Mouse (Mus musculus): ENCODE results near the gene Grik4. TPM values are rescaled to one million over a fixed set of nuclear protein-coding genes. Genes with fewer than 3 reads are reported as not detected.

The Grik4 gene
- polyA plus RNA-seq, 1 experiment from 2014 or later: 7.3 TPM

- Histone ChIP-seq H3K4me1 (replicated peaks) (peaks cover 46% of the 10 kb centered on the region), H3K36me3 (no peaks in the 10 kb centered on the region), H3K9ac (no peak overlapping the region), H3K27me3 (no peaks in the 10 kb centered on the region), H3K9me3 (no peaks in the 10 kb centered on the region), H3K4me2 (no peak overlapping the region), H3K27ac (peak overlapping the region; percentile 61), H3K4me3 (no peak overlapping the region)
- ATAC-seq (ENCODE audit: low FRiP score): 0 out of 2 replicates have a peak, but pooled peaks have one; percentile 2
- 44% methylated on average over 8 of the region's 8 CpGs for WGBS
Measured at GRCm38 (mm10) chr9:42672982-42673381, 271.3 kb downstream of the Grik4 start.

GRCm38 (mm10) chr9:42670619-42671018 is 273.7 kb downstream of the Grik4 start:
- H3K27ac ChIP-seq: peak overlapping the region; percentile 49
- no peak overlapping the region for H3K4me2 ChIP-seq
- H3K9ac ChIP-seq: no peak overlapping the region
- no peak for ATAC-seq (ENCODE audit: low FRiP score)
- no peaks in the 10 kb centered on the region for H3K9me3 ChIP-seq
- peaks cover 46% of the 10 kb centered on the region for H3K4me1 ChIP-seq (replicated peaks)
- H3K36me3 ChIP-seq: no peaks in the 10 kb centered on the region
- 46% methylated on average over 2 of the region's 2 CpGs for WGBS
- H3K4me3 ChIP-seq: no peak overlapping the region
- H3K27me3 ChIP-seq: no peaks in the 10 kb centered on the region

GRCm38 (mm10) chr9:42661481-42661880 is 282.8 kb downstream of the Grik4 start:
- no peak overlapping the region for H3K4me2 ChIP-seq
- no peaks in the 10 kb centered on the region; the same call in 1 of the 2 replicates for H3K36me3 ChIP-seq
- 68% methylated on average over 1 of the region's 1 CpGs for WGBS
- H3K9me3 ChIP-seq: no peaks in the 10 kb centered on the region
- peaks cover 28% of the 10 kb centered on the region for H3K4me1 ChIP-seq (replicated peaks)
- no peak overlapping the region for H3K4me3 ChIP-seq
- no peak overlapping the region for H3K9ac ChIP-seq
- no peak for ATAC-seq (ENCODE audit: low FRiP score)
- H3K27ac ChIP-seq: no peak overlapping the region
- H3K27me3 ChIP-seq: no peaks in the 10 kb centered on the region

- H3K4me3 ChIP-seq: no peak overlapping the region
- WGBS: 74% methylated on average over 2 of the region's 2 CpGs
- no peak for ATAC-seq (ENCODE audit: low FRiP score)
Measured at GRCm38 (mm10) chr9:42652756-42653155, 291.5 kb downstream of the Grik4 start.

GRCm38 (mm10) chr9:42652309-42652708 is 292.0 kb downstream of the Grik4 start:
- no peaks in the 10 kb centered on the region for H3K36me3 ChIP-seq
- ATAC-seq (ENCODE audit: low FRiP score): no peak
- whole genome bisulfite sequencing: 62% methylated on average over 4 of the region's 4 CpGs

More at GRCm38 (mm10) chr9:42652756-42653155, 291.5 kb downstream of the Grik4 start:
- no peak overlapping the region for H3K9ac ChIP-seq
- no peak overlapping the region for H3K4me2 ChIP-seq
- H3K9me3 ChIP-seq: no peaks in the 10 kb centered on the region
- no peak overlapping the region for H3K27ac ChIP-seq
- H3K27me3 ChIP-seq: 0 out of 2 replicates have a peak, but pooled peaks cover 4% of the 10 kb centered on the region
- peaks cover 31% of the 10 kb centered on the region for H3K4me1 ChIP-seq (replicated peaks)
- no peaks in the 10 kb centered on the region for H3K36me3 ChIP-seq

GRCm38 (mm10) chr9:42649872-42650271 is 294.4 kb downstream of the Grik4 start:
- Histone ChIP-seq H3K27ac (no peak overlapping the region), H3K27me3 (no peaks in the 10 kb centered on the region), H3K4me2 (no peak overlapping the region), H3K4me3 (no peak overlapping the region), H3K36me3 (no peaks in the 10 kb centered on the region), H3K9me3 (no peaks in the 10 kb centered on the region), H3K9ac (no peak overlapping the region), H3K4me1 (replicated peaks) (peaks cover 37% of the 10 kb centered on the region)
- 81% methylated on average over 5 of the region's 5 CpGs for WGBS
- no peak for ATAC-seq (ENCODE audit: low FRiP score)

More at GRCm38 (mm10) chr9:42652309-42652708, 292.0 kb downstream of the Grik4 start:
- Histone ChIP-seq H3K9ac (no peak overlapping the region), H3K27ac (no peak overlapping the region), H3K4me2 (no peak overlapping the region), H3K27me3 (0 out of 2 replicates have a peak, but pooled peaks cover 4% of the 10 kb centered on the region), H3K4me3 (no peak overlapping the region), H3K9me3 (no peaks in the 10 kb centered on the region), H3K4me1 (replicated peaks) (peaks cover 28% of the 10 kb centered on the region)

- no peaks in the 10 kb centered on the region for H3K9me3 ChIP-seq
- H3K27me3 ChIP-seq: no peaks in the 10 kb centered on the region
- WGBS: 81% methylated on average over 3 of the region's 3 CpGs
- H3K36me3 ChIP-seq: no peaks in the 10 kb centered on the region
- no peak overlapping the region for H3K4me3 ChIP-seq
- no peak overlapping the region for H3K9ac ChIP-seq
- no peak overlapping the region for H3K4me2 ChIP-seq
- H3K27ac ChIP-seq: no peak overlapping the region
- no peak for ATAC-seq (ENCODE audit: low FRiP score)
- peaks cover 43% of the 10 kb centered on the region for H3K4me1 ChIP-seq (replicated peaks)
Measured at GRCm38 (mm10) chr9:42648051-42648450, 296.2 kb downstream of the Grik4 start.

GRCm38 (mm10) chr9:42647596-42647995 is 296.7 kb downstream of the Grik4 start:
- ATAC-seq (ENCODE audit: low FRiP score): no peak
- WGBS: 67% methylated on average over 3 of the region's 3 CpGs
- H3K9me3 ChIP-seq: no peaks in the 10 kb centered on the region

GRCm38 (mm10) chr9:42646821-42647220 is 297.5 kb downstream of the Grik4 start:
- H3K27ac ChIP-seq: peak overlapping the region; percentile 58
- 75% methylated on average over 10 of the region's 10 CpGs for WGBS
- H3K4me3 ChIP-seq: no peak overlapping the region
- peaks cover 46% of the 10 kb centered on the region for H3K4me1 ChIP-seq (replicated peaks)
- H3K9ac ChIP-seq: no peak overlapping the region
- no peak overlapping the region for H3K4me2 ChIP-seq
- H3K36me3 ChIP-seq: no peaks in the 10 kb centered on the region
- no peaks in the 10 kb centered on the region for H3K27me3 ChIP-seq
- ATAC-seq (ENCODE audit: low FRiP score): no peak
- no peaks in the 10 kb centered on the region for H3K9me3 ChIP-seq

More at GRCm38 (mm10) chr9:42647596-42647995, 296.7 kb downstream of the Grik4 start:
- H3K4me3 ChIP-seq: no peak overlapping the region
- H3K4me2 ChIP-seq: no peak overlapping the region
- no peak overlapping the region for H3K9ac ChIP-seq
- H3K36me3 ChIP-seq: no peaks in the 10 kb centered on the region
- H3K27ac ChIP-seq: no peak overlapping the region
- H3K4me1 ChIP-seq (replicated peaks): peaks cover 46% of the 10 kb centered on the region
- H3K27me3 ChIP-seq: no peaks in the 10 kb centered on the region

- H3K27ac ChIP-seq: no peak overlapping the region
- no peak overlapping the region for H3K4me3 ChIP-seq
- no peaks in the 10 kb centered on the region for H3K36me3 ChIP-seq
- no peak for ATAC-seq (ENCODE audit: low FRiP score)
- no peak overlapping the region for H3K9ac ChIP-seq
- peaks cover 42% of the 10 kb centered on the region for H3K4me1 ChIP-seq (replicated peaks)
- 84% methylated on average over 5 of the region's 5 CpGs for WGBS
- H3K9me3 ChIP-seq: no peaks in the 10 kb centered on the region
- no peaks in the 10 kb centered on the region for H3K27me3 ChIP-seq
- no peak overlapping the region for H3K4me2 ChIP-seq
Measured at GRCm38 (mm10) chr9:42645161-42645560, 299.1 kb downstream of the Grik4 start.

GRCm38 (mm10) chr9:42642821-42643220 is 301.5 kb downstream of the Grik4 start:
- Histone ChIP-seq H3K4me3 (no peak overlapping the region), H3K4me2 (no peak overlapping the region), H3K27me3 (no peaks in the 10 kb centered on the region), H3K9me3 (no peaks in the 10 kb centered on the region), H3K27ac (peak overlapping the region; percentile 35; the same call in 1 of the 2 replicates), H3K9ac (no peak overlapping the region), H3K4me1 (replicated peaks) (peaks cover 63% of the 10 kb centered on the region), H3K36me3 (no peaks in the 10 kb centered on the region)
- ATAC-seq (ENCODE audit: low FRiP score): peak; percentile 60
- 26% methylated on average over 5 of the region's 5 CpGs for WGBS

GRCm38 (mm10) chr9:42641550-42642117 is 302.7 kb downstream of the Grik4 start:
- H3K9me3 ChIP-seq: no peaks in the 10 kb centered on the region
- ATAC-seq (ENCODE audit: low FRiP score): no peak
- H3K36me3 ChIP-seq: no peaks in the 10 kb centered on the region
- H3K4me2 ChIP-seq: no peak overlapping the region
- peaks cover 60% of the 10 kb centered on the region for H3K4me1 ChIP-seq (replicated peaks)
- no peak overlapping the region for H3K9ac ChIP-seq
- H3K27ac ChIP-seq: no peak overlapping the region
- 70% methylated on average over 11 of the region's 11 CpGs for WGBS
- no peaks in the 10 kb centered on the region for H3K27me3 ChIP-seq
- H3K4me3 ChIP-seq: no peak overlapping the region

- 62% methylated on average over 10 of the region's 10 CpGs for WGBS
Measured at GRCm38 (mm10) chr9:42636446-42636845, 307.8 kb downstream of the Grik4 start.

More at GRCm38 (mm10) chr9:42636446-42636845, 307.8 kb downstream of the Grik4 start:
- no peak overlapping the region for H3K4me2 ChIP-seq
- no peak overlapping the region for H3K4me3 ChIP-seq
- peaks cover 34% of the 10 kb centered on the region for H3K4me1 ChIP-seq (replicated peaks)
- no peak overlapping the region for H3K9ac ChIP-seq
- H3K9me3 ChIP-seq: no peaks in the 10 kb centered on the region
- no peak for ATAC-seq (ENCODE audit: low FRiP score)
- H3K36me3 ChIP-seq: no peaks in the 10 kb centered on the region
- H3K27ac ChIP-seq: no peak overlapping the region
- peaks cover 6% of the 10 kb centered on the region; the same call in 1 of the 2 replicates for H3K27me3 ChIP-seq
